Mouse (Mus musculus): ENCODE results near the gene Ahsa1.

DNA sequence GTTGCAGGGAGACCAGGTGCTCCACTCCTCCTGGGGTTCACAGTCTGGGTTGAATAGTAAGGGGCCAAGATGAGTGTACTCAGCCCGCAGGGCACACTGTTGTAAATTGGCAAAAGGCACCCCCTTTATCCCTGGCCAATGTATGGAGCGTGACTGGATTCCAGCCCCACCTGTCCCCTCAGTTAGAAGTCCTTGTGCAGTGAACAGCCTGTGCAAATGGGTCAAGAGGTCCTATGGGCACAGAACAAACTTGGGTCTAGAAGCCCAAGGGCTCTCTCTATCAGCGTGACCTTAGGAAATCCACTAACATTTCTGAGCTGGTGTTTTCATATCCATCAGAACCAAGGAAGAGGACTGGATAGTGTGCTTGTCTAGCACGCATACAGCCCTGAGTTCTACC lies 16.5 kb downstream of the Ahsa1 start:
- TF ChIP-seq CTCF (IDR thresholded peaks at IDR 0.05; ENCODE audit: low read depth) (no peak), EP300 (IDR thresholded peaks at IDR 0.05; ENCODE audit: low read depth) (no peak)
